Mouse (Mus musculus) forebrain, embryonic 11.5 days (tissue): Measurements from ENCODE around the gene Tspan33. TPM values are rescaled to one million over a fixed set of nuclear protein-coding genes. Genes with fewer than 3 reads are reported as not detected.

ENCODE experiments used
- ATAC-seq: fragments of 200-750 bp; cut with Nextera tagmentation; replicated peaks from 2 replicates; pipeline ENCODE4 v1.8.0; 2017; ENCODE audit warnings: moderate TSS enrichment; ENCODE audit not compliant: low FRiP score
- DNase-seq: peaks from one replicate; pipeline ENCODE4 v3.0.0-alpha.2; 2017; ENCODE audit warnings: low spot score
- H3K27ac ChIP-seq: fragments of 300-500 bp; sonication (generic); 2 replicates; pipeline ENCODE4 v1.5.1; 2014; ENCODE audit warnings: low read depth, low read length
- H3K27me3 ChIP-seq: fragments of 300-500 bp; sonication (generic); 2 replicates; pipeline ENCODE4 v1.6.1; 2014; ENCODE audit warnings: mild to moderate bottlenecking, low read length, mixed read lengths; ENCODE audit not compliant: control insufficient read depth, insufficient read depth
- H3K36me3 ChIP-seq: fragments of 300-500 bp; sonication (generic); 2 replicates; pipeline ENCODE4 v1.6.1; 2014; ENCODE audit warnings: mild to moderate bottlenecking, low read length, moderate library complexity, mixed read lengths; ENCODE audit not compliant: control insufficient read depth, insufficient read depth
- H3K4me1 ChIP-seq: fragments of 300-500 bp; sonication (generic); replicated peaks from 2 replicates; pipeline ENCODE4 v1.6.1; 2014; ENCODE audit warnings: low read length, mixed read lengths; ENCODE audit not compliant: control insufficient read depth, insufficient read depth
- H3K4me2 ChIP-seq: fragments of 300-500 bp; sonication (generic); 2 replicates; pipeline ENCODE4 v1.6.1; 2014; ENCODE audit warnings: low read depth, mild to moderate bottlenecking, low read length, moderate library complexity, mixed read lengths; ENCODE audit not compliant: severe bottlenecking
- H3K4me3 ChIP-seq: fragments of 300-500 bp; sonication (generic); 2 replicates; pipeline ENCODE4 v1.5.1; 2014; ENCODE audit warnings: low read depth, low read length
- H3K9ac ChIP-seq: fragments of 300-500 bp; sonication (generic); 2 replicates; pipeline ENCODE4 v1.6.1; 2014; ENCODE audit warnings: low read length
- H3K9me3 ChIP-seq: fragments of 300-500 bp; sonication (generic); 2 replicates; pipeline ENCODE4 v1.6.1; 2016; ENCODE audit warnings: low read length, mixed read lengths; ENCODE audit not compliant: control insufficient read depth
- WGBS: fragments of 180-500 bp; shearing (Covaris S2); extraction: QIAGEN DNeasy Blood & Tissue Kit; methylation state at CpG from one replicate; pipeline ENCODE4 v1.1.7; 2014; 5-methylcytosine and 5-hydroxymethylcytosine counted together
- polyA plus RNA-seq: library from polyadenylated mRNA; unstranded; fragments of >200 nt; fragmentation: Nextera tagmentation; extraction: Ambion mirVana; gene quantifications from 2 replicates; pipeline ENCODE4 v1.2.1, GENCODE M21; 2014

Tspan33 gene
- polyA plus RNA-seq = 7.4 and 8.3 TPM in 2 replicates

GRCm38 (mm10) chr6:29693953-29694352 is at the start of gene Tspan33:
Gene Tspan33 (plus strand): TSS chr6:29694222.
- peak; percentile 96 for DNase-seq
- peak within 1 kb of the TSS; percentile 77 for H3K9ac ChIP-seq
- H3K9me3 ChIP-seq = no peaks in the 10 kb centered on the region
- peaks cover 4% of the 10 kb centered on the region; the same call in 1 of the 2 replicates for H3K27me3 ChIP-seq
- H3K27ac ChIP-seq = no peak within 1 kb of the TSS
- H3K4me2 ChIP-seq = peak within 1 kb of the TSS; percentile 93
- no peaks in the 10 kb centered on the region; the same call in 1 of the 2 replicates for H3K36me3 ChIP-seq
- ATAC-seq = peak; percentile 99
- peak within 1 kb of the TSS; percentile 84 for H3K4me3 ChIP-seq
- H3K4me1 ChIP-seq = 0 out of 2 replicates have a peak, but pooled peaks cover 6% of the 10 kb centered on the region
- under 1% methylated on average over 33 of the region's 41 CpGs for WGBS

- Histone ChIP-seq H3K4me1 (no peaks in the 10 kb centered on the region), H3K36me3 (no peaks in the 10 kb centered on the region), H3K9me3 (no peaks in the 10 kb centered on the region), H3K4me2 (no peak overlapping the region), H3K27me3 (no peaks in the 10 kb centered on the region), H3K4me3 (no peak overlapping the region), H3K9ac (no peak overlapping the region), H3K27ac (no peak overlapping the region)
- WGBS = 32% methylated on average over 14 of the region's 14 CpGs
- DNase-seq (peak; percentile 92), ATAC-seq (no peak)
These were observed 44.4 kb upstream of the Tspan33 start for GRCm38 (mm10) chr6:29649494-29650169.

GRCm38 (mm10) chr6:29650170-29650549 is 43.9 kb upstream of the Tspan33 start:
- ATAC-seq (no peak), DNase-seq (no peak)
- no peaks in the 10 kb centered on the region for H3K4me1 ChIP-seq
- no peaks in the 10 kb centered on the region for H3K36me3 ChIP-seq
- H3K9me3 ChIP-seq = no peaks in the 10 kb centered on the region
- no peak overlapping the region for H3K9ac ChIP-seq
- H3K4me3 ChIP-seq = no peak overlapping the region
- WGBS = 71% methylated on average over 10 of the region's 10 CpGs
- H3K4me2 ChIP-seq = no peak overlapping the region
- H3K27ac ChIP-seq = no peak overlapping the region
- no peaks in the 10 kb centered on the region for H3K27me3 ChIP-seq

- Histone ChIP-seq H3K4me3 (no peak overlapping the region), H3K36me3 (no peaks in the 10 kb centered on the region), H3K9ac (no peak overlapping the region), H3K9me3 (no peaks in the 10 kb centered on the region), H3K27ac (no peak overlapping the region), H3K4me2 (no peak overlapping the region), H3K4me1 (no peaks in the 10 kb centered on the region), H3K27me3 (no peaks in the 10 kb centered on the region)
- no peak for DNase-seq
- ATAC-seq = no peak
These were observed 40.8 kb upstream of the Tspan33 start for GRCm38 (mm10) chr6:29653271-29653670.

GRCm38 (mm10) chr6:29658626-29659475 is 35.2 kb upstream of the Tspan33 start:
- H3K9ac ChIP-seq = no peak overlapping the region
- H3K27me3 ChIP-seq = no peaks in the 10 kb centered on the region
- no peak for ATAC-seq
- H3K4me2 ChIP-seq = no peak overlapping the region
- no peaks in the 10 kb centered on the region for H3K36me3 ChIP-seq
- H3K4me1 ChIP-seq = no peaks in the 10 kb centered on the region
- H3K9me3 ChIP-seq = no peaks in the 10 kb centered on the region
- no peak overlapping the region for H3K27ac ChIP-seq
- 86% methylated on average over 3 of the region's 3 CpGs for WGBS
- no peak overlapping the region for H3K4me3 ChIP-seq
- no peak for DNase-seq

- H3K9me3 ChIP-seq = no peaks in the 10 kb centered on the region
- ATAC-seq (no peak), DNase-seq (no peak)
- H3K27ac ChIP-seq = no peak overlapping the region
- no peak overlapping the region for H3K4me2 ChIP-seq
- H3K36me3 ChIP-seq = no peaks in the 10 kb centered on the region
- no peaks in the 10 kb centered on the region for H3K27me3 ChIP-seq
- no peak overlapping the region for H3K9ac ChIP-seq
- WGBS = 88% methylated on average over 2 of the region's 2 CpGs
- no peaks in the 10 kb centered on the region for H3K4me1 ChIP-seq
- H3K4me3 ChIP-seq = no peak overlapping the region
These were observed 34.1 kb upstream of the Tspan33 start for GRCm38 (mm10) chr6:29659964-29660363.

- Histone ChIP-seq H3K36me3 (no peaks in the 10 kb centered on the region), H3K9ac (no peak overlapping the region), H3K4me1 (no peaks in the 10 kb centered on the region), H3K9me3 (no peaks in the 10 kb centered on the region), H3K4me3 (no peak overlapping the region), H3K27me3 (no peaks in the 10 kb centered on the region), H3K4me2 (no peak overlapping the region), H3K27ac (no peak overlapping the region)
- 31% methylated on average over 11 of the region's 11 CpGs for WGBS
- ATAC-seq = no peak
- DNase-seq = no peak
These were observed 33.2 kb upstream of the Tspan33 start for GRCm38 (mm10) chr6:29660662-29661307.

GRCm38 (mm10) chr6:29667266-29667665 is 26.8 kb upstream of the Tspan33 start:
- WGBS = 83% methylated on average over 6 of the region's 6 CpGs
- DNase-seq (no peak), ATAC-seq (no peak)
- H3K27ac ChIP-seq = no peak overlapping the region
- no peak overlapping the region for H3K4me2 ChIP-seq
- H3K9ac ChIP-seq = no peak overlapping the region
- no peaks in the 10 kb centered on the region for H3K36me3 ChIP-seq
- no peaks in the 10 kb centered on the region for H3K4me1 ChIP-seq
- no peaks in the 10 kb centered on the region for H3K27me3 ChIP-seq
- no peak overlapping the region for H3K4me3 ChIP-seq
- H3K9me3 ChIP-seq = no peaks in the 10 kb centered on the region
